Mouse (Mus musculus) cortical plate, adult 2 months (tissue): ENCODE results near the gene Hexim2.

Experiments used
- CTCF ChIP-seq: fragments of 200-500 bp; IDR thresholded peaks from 2 replicates; pipeline ENCODE4 v1.5.1; 2011; ENCODE audit warnings: mild to moderate bottlenecking, control low read depth, low read length; ENCODE audit not compliant: insufficient read depth; ENCODE audit errors: extremely low read depth
- POLR2A ChIP-seq: fragments of 200-500 bp; IDR thresholded peaks from 2 replicates; pipeline ENCODE4 v1.6.1; 2011; ENCODE audit warnings: mild to moderate bottlenecking, low read length, control low read depth; ENCODE audit not compliant: insufficient read depth; ENCODE audit errors: extremely low read depth

GRCm38 (mm10) chr11:103096979-103097894, 35.0 kb upstream of the Hexim2 start:
- TF ChIP-seq POLR2A, result no peak
- TF ChIP-seq CTCF, result no peak
